22 mouse cellular contexts compared by ENCODE assay signal in the genomic region with DNA sequence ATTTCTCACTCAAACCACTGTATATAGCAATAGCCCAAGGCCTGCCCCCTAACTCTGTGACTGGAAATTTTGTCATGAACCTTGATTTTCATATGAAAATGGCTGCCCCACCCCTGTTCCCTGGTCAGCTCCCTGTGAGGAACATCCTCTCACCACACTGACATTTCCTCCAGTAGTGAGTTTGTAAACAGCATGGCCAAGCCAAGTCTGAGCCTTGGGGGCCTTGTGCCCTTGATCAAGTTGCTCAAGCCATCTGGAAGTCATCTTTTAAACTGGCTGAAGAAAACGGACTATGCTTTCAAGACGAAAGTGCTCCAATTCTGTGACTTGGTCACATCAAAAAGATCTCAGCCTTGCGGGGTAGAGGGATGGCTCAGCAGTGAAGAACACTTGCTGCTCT.
DNase-seq lines count a peak whose midpoint lies in the region; TF ChIP-seq lines count a peak whose summit lies in the region.
"Had no signal": no experiment of that assay in that cellular context is flagged by ENCODE, and none has a peak within 500 bp of the region (broad histone marks: within the 10 kb centered on the region; RNA-seq: fewer than 3 reads in every experiment).

No protein-coding gene starts in this region.

- H3K4me3 ChIP-seq in testis, adult 2 months (ENCODE audit: control insufficient read depth, low read depth, low read length) = peak overlapping the region; percentile 63
- H3K4me3 ChIP-seq: embryonic facial prominence, embryonic 12.5 days; heart, embryonic 13.5 days; hindbrain, embryonic 12.5 days; liver, embryonic 13.5 days; lung, embryonic 15.5 days had no signal

- no peak for TF ChIP-seq CTCF in testis, adult 2 months (IDR thresholded peaks at IDR 0.05; ENCODE audit: control insufficient read depth, insufficient read depth, insufficient replicate concordance, low read depth, low read length)

- peak overlapping the region; percentile 26; the same call in 1 of the 2 replicates for H3K27ac ChIP-seq in testis, adult 2 months (ENCODE audit: control insufficient read depth, insufficient read depth, low read depth, low read length)
- H3K27ac ChIP-seq: embryonic facial prominence, embryonic 12.5 days; heart, embryonic 13.5 days; hindbrain, embryonic 12.5 days; kidney, postnatal 0 days; liver, embryonic 13.5 days; lung, embryonic 15.5 days; stomach, postnatal 0 days had no signal

- H3K4me1 ChIP-seq in testis, adult 2 months (ENCODE audit: control insufficient read depth, insufficient read depth, low read length) = no peaks in the 10 kb centered on the region; the same call in 1 of the 2 replicates
- H3K4me1 ChIP-seq: embryonic facial prominence, embryonic 12.5 days; heart, embryonic 13.5 days; liver, embryonic 13.5 days; lung, embryonic 15.5 days had no signal

- no peak for TF ChIP-seq POLR2A in testis, adult 2 months (IDR thresholded peaks at IDR 0.05; ENCODE audit: control insufficient read depth, low read depth, low read length)

- peak; percentile 67 for DNase-seq in gastrocnemius, adult 18-20 months (ENCODE audit: low spot score)
- no peak for DNase-seq in gastrocnemius, postnatal 10 days
- DNase-seq in testis, postnatal 10 days (ENCODE audit: low spot score) = no peak
- peak; percentile 26 for DNase-seq in lung, postnatal 10 days
- no peak for DNase-seq in kidney, adult 18-20 months
- no peak for DNase-seq in embryo, embryonic 9.5 days (ENCODE audit: extremely low spot score)
- DNase-seq: adrenal gland, adult 8-10 months; B cell, adult 2 months; heart, postnatal 14 days; kidney, adult 11 months; layer of hippocampus, adult 9-11 months; liver, embryonic 13.5 days; midbrain, embryonic 14.5 days; thymus, postnatal 25 days had no signal

- H3K27me3 ChIP-seq in testis, adult 2 months (ENCODE audit: control insufficient read depth, insufficient read depth, low read length) = no peaks in the 10 kb centered on the region
- H3K27me3 ChIP-seq: CH12.LX; embryonic facial prominence, embryonic 12.5 days; heart, embryonic 13.5 days; hindbrain, embryonic 12.5 days; liver, embryonic 13.5 days; lung, embryonic 15.5 days had no signal

- no peaks in the 10 kb centered on the region for H3K36me3 ChIP-seq in testis, adult 2 months (ENCODE audit: control insufficient read depth, insufficient read depth, low read length)
- H3K36me3 ChIP-seq: embryonic facial prominence, embryonic 12.5 days; heart, embryonic 13.5 days; hindbrain, embryonic 12.5 days; liver, embryonic 13.5 days; lung, embryonic 15.5 days had no signal

Comparison
In these comparisons a context has a peak if more than half of its experiments do, and no peak if none do; other contexts are left out.
1. DNase-seq: peak in gastrocnemius, adult 18-20 months (single experiment) and lung, postnatal 10 days (single experiment); none in gastrocnemius, postnatal 10 days (single experiment), testis, postnatal 10 days (single experiment), kidney, adult 18-20 months (single experiment) and embryo, embryonic 9.5 days (single experiment).